Mouse (Mus musculus) inflammation-experienced regulatory T-cells (primary cell): Measurements from ENCODE around the gene Soga1. TPM values are rescaled to one million over a fixed set of nuclear protein-coding genes. Genes with fewer than 3 reads are reported as not detected.

ENCODE experiments used
- polyA plus RNA-seq, 2 experiments: library from polyadenylated mRNA; unstranded; fragments of 100-300 nt; shearing (Covaris generic); gene quantifications; one replicate each; pipeline ENCODE4 v1.2.1; 2017

The Soga1 gene
- polyA plus RNA-seq = under 1 TPM in 1 of 2 experiments, not detected in 1; 0.29 TPM

GRCm38 (mm10) chr2:157078793-157079700, at the start of gene Soga1:
Soga1 (minus strand) TSS chr2:157079254.

GRCm38 (mm10) chr2:157086796-157087195, 7.7 kb upstream of the Soga1 start, which contains the start of gene Tldc2:
Tldc2 (plus strand) TSS chr2:157087055.

DNA sequence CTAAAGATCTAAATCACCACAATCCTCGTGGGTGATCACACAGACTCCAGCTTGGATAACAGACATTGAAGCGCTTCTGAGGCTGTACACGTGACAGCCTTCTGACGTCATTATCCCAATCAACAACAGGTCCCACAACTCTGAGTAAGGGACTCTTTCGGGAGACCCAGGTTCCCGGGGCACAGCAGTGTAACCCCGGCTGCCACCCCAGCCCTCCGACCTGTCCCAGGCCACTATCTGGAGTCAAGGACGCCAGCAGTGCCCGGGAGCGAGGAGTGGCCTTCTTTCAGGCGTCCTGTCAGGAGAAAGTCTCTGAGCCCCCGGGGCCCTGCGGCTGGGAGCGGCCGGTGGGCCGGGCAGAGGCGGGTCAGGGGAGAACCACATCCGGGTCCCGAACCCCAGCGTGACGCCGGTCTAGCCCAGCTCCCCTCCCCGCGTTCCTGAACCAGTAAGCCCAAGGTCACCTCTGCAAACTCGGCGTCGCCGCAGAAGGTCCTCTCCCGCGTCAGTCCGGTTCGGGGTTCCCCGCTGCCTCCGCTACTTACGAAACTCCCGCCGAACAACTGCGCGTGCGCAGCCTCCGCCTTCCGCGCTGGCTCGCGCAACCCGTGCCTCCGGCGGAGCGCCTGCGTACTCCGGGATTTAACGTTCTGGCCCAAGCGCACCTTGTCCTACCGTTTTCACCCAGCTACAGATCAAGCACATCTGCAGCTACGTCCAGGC, 72.4 kb downstream of the Soga1 start, which contains the start of gene Dsn1:
Dsn1 (minus strand) TSS at position 644 of the 723 bp plus-strand sequence.

DNA sequence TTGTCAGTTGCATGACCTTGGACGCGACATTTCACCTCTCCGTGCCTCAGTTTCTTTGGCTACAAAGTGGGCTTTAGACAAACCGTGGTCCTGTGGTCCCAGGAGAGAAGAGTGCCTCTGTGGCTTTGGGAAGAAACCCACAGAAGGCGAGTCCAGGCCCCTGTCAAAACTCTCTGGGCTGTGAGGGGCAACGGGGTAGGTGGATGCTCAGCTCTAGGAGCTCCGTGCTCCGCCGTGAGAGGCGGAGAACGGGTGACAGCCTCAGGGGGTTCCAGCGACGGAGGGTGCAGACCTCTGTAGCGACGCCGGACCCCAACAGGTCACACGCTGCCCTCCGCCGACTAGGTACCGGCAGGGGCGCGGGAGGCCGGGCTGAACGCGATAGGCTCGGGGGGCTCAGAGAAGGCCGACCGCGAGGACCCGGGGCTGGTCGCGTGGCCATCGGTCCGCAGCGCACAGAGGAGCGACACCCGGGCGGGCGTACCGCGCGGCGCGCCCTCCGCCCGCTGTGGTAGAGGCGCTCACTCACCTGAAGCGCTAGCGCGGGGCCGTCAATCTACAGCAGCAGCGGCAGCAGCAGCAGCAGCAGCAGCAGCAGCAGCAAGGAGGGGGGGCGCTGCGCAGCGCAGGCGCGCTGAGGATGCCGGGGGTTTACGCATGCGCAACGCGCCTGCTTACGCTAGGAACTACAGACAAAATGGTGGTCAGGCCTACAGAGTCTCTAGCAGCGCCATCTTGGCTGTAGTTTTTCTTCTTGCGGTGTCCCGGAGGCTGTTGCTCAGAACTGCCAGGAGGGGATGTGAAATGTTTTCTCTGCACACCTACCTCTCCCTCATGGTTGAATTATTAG, 87.4 kb downstream of the Soga1 start, which contains the start of gene Ndrg3:
Ndrg3 (minus strand) TSS at position 587 of the 850 bp plus-strand sequence.

Other genes with a start within 250 kb of the Soga1 start
- 10 to 100 TPM; 15.4 to 19.6 TPM for gene Tgif2, start 239.2 kb downstream of the Soga1 start, polyA plus RNA-seq
- gene 4930518I15Rik, start 221.3 kb downstream of the Soga1 start, polyA plus RNA-seq = 1 to 10 TPM; 5.2 to 7.0 TPM
- gene Rab5if, start 216.1 kb downstream of the Soga1 start, polyA plus RNA-seq = 100 to 1,000 TPM; 115 to 123 TPM
- gene Sla2, start 192.1 kb downstream of the Soga1 start, polyA plus RNA-seq = 10 to 100 TPM; 61.6 to 74.0 TPM
- gene Ndrg3, start 87.2 kb downstream of the Soga1 start, polyA plus RNA-seq = 100 to 1,000 TPM in 1 of 2 experiments, 10 to 100 TPM in 1; 99.5 to 179 TPM
- gene Dsn1, start 72.1 kb downstream of the Soga1 start, polyA plus RNA-seq = 10 to 100 TPM; 13.6 to 19.5 TPM
- gene Tldc2, start 7.8 kb upstream of the Soga1 start, polyA plus RNA-seq = not detected
- 100 to 1,000 TPM; 387 to 574 TPM for gene Samhd1, start 56.0 kb upstream of the Soga1 start, polyA plus RNA-seq
- 10 to 100 TPM; 32.5 to 34.7 TPM for gene Rbl1, start 125.3 kb upstream of the Soga1 start, polyA plus RNA-seq
- gene Rpn2, start 199.8 kb upstream of the Soga1 start, polyA plus RNA-seq = 100 to 1,000 TPM; 223 to 259 TPM
- gene Mroh8, start 200.3 kb upstream of the Soga1 start, polyA plus RNA-seq = 1 to 10 TPM in 1 of 2 experiments, under 1 TPM in 1; 0.22 to 2.6 TPM